Mouse (Mus musculus) lung, postnatal 14 days (tissue): ENCODE measurements around the gene Scn1b.
A peak's percentile ranks its signal among the peaks of the same experiment; 100 is the strongest.

Experiments used
- DNase-seq: peaks from one replicate; pipeline ENCODE4 v3.0.0; 2021

Gene Scn1b

GRCm38 (mm10) chr7:31114646-31115045 lies 12.2 kb downstream of the Scn1b start:
- no peak for DNase-seq

GRCm38 (mm10) chr7:31113800-31114199 lies 13.0 kb downstream of the Scn1b start:
- DNase-seq: no peak

GRCm38 (mm10) chr7:31112036-31112435 lies 14.8 kb downstream of the Scn1b start:
- DNase-seq: no peak

GRCm38 (mm10) chr7:31110861-31111385 lies 15.9 kb downstream of the Scn1b start:
- DNase-seq: no peak

GRCm38 (mm10) chr7:31109796-31110195 lies 17.0 kb downstream of the Scn1b start:
- no peak for DNase-seq

- DNase-seq: peak; percentile 70
These were observed 17.7 kb downstream of the Scn1b start for GRCm38 (mm10) chr7:31109091-31109490.

GRCm38 (mm10) chr7:31107781-31108180 lies 19.0 kb downstream of the Scn1b start:
- no peak for DNase-seq

- no peak for DNase-seq
These were observed 20.6 kb downstream of the Scn1b start for GRCm38 (mm10) chr7:31106166-31106565.

GRCm38 (mm10) chr7:31105061-31105768 lies 21.6 kb downstream of the Scn1b start:
- DNase-seq: peak; percentile 70

GRCm38 (mm10) chr7:31100786-31101185 lies 26.0 kb downstream of the Scn1b start:
- DNase-seq: no peak

- no peak for DNase-seq
These were observed 27.2 kb downstream of the Scn1b start for GRCm38 (mm10) chr7:31099612-31099982.

GRCm38 (mm10) chr7:31098697-31099611 lies 27.8 kb downstream of the Scn1b start:
- DNase-seq: no peak

- DNase-seq: peak; percentile 96
These were observed 29.1 kb downstream of the Scn1b start for GRCm38 (mm10) chr7:31097583-31098248.

- DNase-seq: no peak
These were observed 29.8 kb downstream of the Scn1b start for GRCm38 (mm10) chr7:31096892-31097564.

GRCm38 (mm10) chr7:31094774-31095501 lies 31.9 kb downstream of the Scn1b start:
- no peak for DNase-seq

GRCm38 (mm10) chr7:31089721-31090120 lies 37.1 kb downstream of the Scn1b start:
- DNase-seq: no peak

GRCm38 (mm10) chr7:31088206-31088605 lies 38.6 kb downstream of the Scn1b start:
- DNase-seq: no peak

GRCm38 (mm10) chr7:31087262-31087661 lies 39.5 kb downstream of the Scn1b start:
- DNase-seq: no peak

- no peak for DNase-seq
These were observed 40.5 kb downstream of the Scn1b start for GRCm38 (mm10) chr7:31086175-31086755.

GRCm38 (mm10) chr7:31085171-31085570 lies 41.6 kb downstream of the Scn1b start:
- peak; percentile 43 for DNase-seq

- DNase-seq: no peak
These were observed 42.7 kb downstream of the Scn1b start for GRCm38 (mm10) chr7:31084140-31084539.
